Mouse (Mus musculus) heart, embryonic 11.5 days (tissue): ENCODE data around the gene Dclk2. TPM values are rescaled to one million over a fixed set of nuclear protein-coding genes. Genes with fewer than 3 reads are reported as not detected.

Experiments used
- ATAC-seq: fragments of 200-750 bp; cut with Nextera tagmentation; replicated peaks from 2 replicates; pipeline ENCODE4 v1.8.0; 2017; ENCODE audit warnings: moderate library complexity; ENCODE audit not compliant: insufficient number of reproducible peaks, low FRiP score, low TSS enrichment
- H3K27ac ChIP-seq: fragments of 300-500 bp; sonication (generic); 2 replicates; pipeline ENCODE4 v1.5.1; 2014; ENCODE audit warnings: mild to moderate bottlenecking, low read depth, low read length
- H3K27me3 ChIP-seq: fragments of 300-500 bp; sonication (generic); 2 replicates; pipeline ENCODE4 v1.6.1; 2014; ENCODE audit warnings: mild to moderate bottlenecking, low read length, mixed read lengths; ENCODE audit not compliant: control insufficient read depth, insufficient read depth
- H3K36me3 ChIP-seq: fragments of 300-500 bp; sonication (generic); 2 replicates; pipeline ENCODE4 v1.6.1; 2014; ENCODE audit warnings: mild to moderate bottlenecking, low read length, moderate library complexity, mixed read lengths; ENCODE audit not compliant: control insufficient read depth, insufficient read depth
- H3K4me1 ChIP-seq: fragments of 300-500 bp; sonication (generic); 2 replicates; pipeline ENCODE4 v1.6.1; 2014; ENCODE audit warnings: low read length; ENCODE audit not compliant: control insufficient read depth, insufficient read depth
- H3K4me2 ChIP-seq: fragments of 300-500 bp; sonication (generic); 2 replicates; pipeline ENCODE4 v1.6.1; 2014; ENCODE audit warnings: mild to moderate bottlenecking, moderate library complexity
- H3K4me3 ChIP-seq: fragments of 300-500 bp; sonication (generic); 2 replicates; pipeline ENCODE4 v1.5.1; 2014; ENCODE audit warnings: low read depth, low read length
- H3K9ac ChIP-seq: fragments of 300-500 bp; sonication (generic); 2 replicates; pipeline ENCODE4 v1.6.1; 2014; ENCODE audit warnings: mild to moderate bottlenecking, low read depth, low read length, moderate library complexity
- H3K9me3 ChIP-seq: fragments of 300-500 bp; sonication (generic); replicated peaks from 2 replicates; pipeline ENCODE4 v1.6.1; 2016; ENCODE audit warnings: low read length; ENCODE audit not compliant: control insufficient read depth
- WGBS: fragments of 180-500 bp; shearing (Covaris S2); extraction: QIAGEN DNeasy Blood & Tissue Kit; methylation state at CpG from one replicate; pipeline ENCODE4 v1.1.7; 2014; ENCODE audit not compliant: insufficient replicate concordance; 5-methylcytosine and 5-hydroxymethylcytosine counted together
- polyA plus RNA-seq: library from polyadenylated mRNA; unstranded; fragments of >200 nt; fragmentation: Nextera tagmentation; extraction: Ambion mirVana; gene quantifications from 2 replicates; pipeline ENCODE4 v1.2.1, GENCODE M21; 2014

Dclk2 gene
- polyA plus RNA-seq, 1 experiment from 2014 or later = 4.3 TPM

- 43% methylated on average over 2 of the region's 2 CpGs for WGBS
- Histone ChIP-seq H3K27ac (no peak overlapping the region), H3K9ac (no peak overlapping the region)
Observed at GRCm38 (mm10) chr3:86809646-86810045, 111.0 kb downstream of the Dclk2 start.

DNA sequence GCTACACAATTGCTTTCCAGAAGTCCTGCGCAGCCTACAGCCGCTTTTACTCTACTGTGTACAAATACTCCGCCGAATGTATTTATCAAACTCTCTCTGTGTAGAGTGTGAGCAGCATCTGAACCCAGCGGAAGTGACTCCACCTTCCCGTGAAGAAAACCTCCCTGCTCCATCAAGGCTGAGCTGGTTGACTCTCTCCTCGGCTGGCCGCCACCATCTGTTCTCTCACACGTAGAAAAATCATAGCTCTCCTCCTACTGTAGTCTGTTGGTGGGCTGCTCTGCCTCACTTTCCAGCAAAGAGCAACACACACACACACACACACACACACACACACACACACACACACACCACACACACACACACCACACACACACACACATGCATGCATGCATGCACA, 111.5 kb downstream of the Dclk2 start:
- Histone ChIP-seq H3K27ac (no peak overlapping the region), H3K4me2 (no peak overlapping the region), H3K9me3 (no peaks in the 10 kb centered on the region), H3K4me1 (peaks cover 5% of the 10 kb centered on the region), H3K27me3 (no peaks in the 10 kb centered on the region), H3K9ac (no peak overlapping the region), H3K36me3 (no peaks in the 10 kb centered on the region), H3K4me3 (no peak overlapping the region)
- ATAC-seq = no peak
- 81% methylated on average over 9 of the region's 9 CpGs for WGBS

More at GRCm38 (mm10) chr3:86809646-86810045, 111.0 kb downstream of the Dclk2 start:
- ATAC-seq = no peak
- no peaks in the 10 kb centered on the region for H3K27me3 ChIP-seq
- H3K4me3 ChIP-seq = no peak overlapping the region
- no peaks in the 10 kb centered on the region for H3K9me3 ChIP-seq
- peaks cover under 1% of the 10 kb centered on the region; the same call in 1 of the 2 replicates for H3K4me1 ChIP-seq
- H3K4me2 ChIP-seq = no peak overlapping the region
- H3K36me3 ChIP-seq = no peaks in the 10 kb centered on the region

GRCm38 (mm10) chr3:86807750-86808467, 112.7 kb downstream of the Dclk2 start:
- WGBS = 74% methylated on average over 14 of the region's 14 CpGs
- no peak for ATAC-seq

DNA sequence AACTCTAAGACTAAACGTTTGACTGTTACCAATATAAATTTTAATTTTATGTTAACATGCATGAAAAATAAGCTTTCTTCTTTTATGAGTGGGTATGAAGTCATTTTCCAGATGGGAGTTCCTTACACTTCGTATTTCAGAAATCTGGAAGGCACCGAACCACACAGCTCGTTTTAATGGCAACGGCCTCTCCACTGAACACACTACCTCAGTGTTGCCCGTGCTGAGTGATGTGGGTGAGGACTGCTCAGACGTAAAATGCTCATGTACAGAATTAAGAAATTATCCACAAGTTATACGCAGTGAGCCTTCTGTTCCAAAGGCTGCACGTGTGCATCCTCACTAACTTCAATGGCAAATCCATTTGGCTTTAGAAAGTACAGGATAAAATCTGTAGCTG, 113.8 kb downstream of the Dclk2 start:
- no peak overlapping the region for H3K9ac ChIP-seq
- no peak for ATAC-seq
- no peak overlapping the region for H3K27ac ChIP-seq
- H3K27me3 ChIP-seq = no peaks in the 10 kb centered on the region
- 92% methylated on average over 9 of the region's 9 CpGs for WGBS
- H3K9me3 ChIP-seq = no peaks in the 10 kb centered on the region
- H3K4me3 ChIP-seq = no peak overlapping the region
- peaks cover 7% of the 10 kb centered on the region for H3K4me1 ChIP-seq
- no peak overlapping the region for H3K4me2 ChIP-seq
- H3K36me3 ChIP-seq = no peaks in the 10 kb centered on the region

More at GRCm38 (mm10) chr3:86807750-86808467, 112.7 kb downstream of the Dclk2 start:
- H3K27ac ChIP-seq = no peak overlapping the region
- no peak overlapping the region for H3K4me2 ChIP-seq
- H3K9ac ChIP-seq = no peak overlapping the region
- no peaks in the 10 kb centered on the region for H3K9me3 ChIP-seq
- H3K36me3 ChIP-seq = no peaks in the 10 kb centered on the region
- peaks cover 7% of the 10 kb centered on the region for H3K4me1 ChIP-seq
- H3K27me3 ChIP-seq = no peaks in the 10 kb centered on the region
- no peak overlapping the region for H3K4me3 ChIP-seq

- ATAC-seq = no peak
- H3K27ac ChIP-seq = no peak overlapping the region
- no peak overlapping the region for H3K4me3 ChIP-seq
- H3K4me1 ChIP-seq = peaks cover 7% of the 10 kb centered on the region
- H3K9ac ChIP-seq = no peak overlapping the region
- H3K27me3 ChIP-seq = no peaks in the 10 kb centered on the region
- WGBS = 78% methylated on average over 9 of the region's 9 CpGs
- H3K36me3 ChIP-seq = no peaks in the 10 kb centered on the region
- H3K9me3 ChIP-seq = no peaks in the 10 kb centered on the region
- no peak overlapping the region for H3K4me2 ChIP-seq
Observed at GRCm38 (mm10) chr3:86804265-86804664, 116.4 kb downstream of the Dclk2 start.

DNA sequence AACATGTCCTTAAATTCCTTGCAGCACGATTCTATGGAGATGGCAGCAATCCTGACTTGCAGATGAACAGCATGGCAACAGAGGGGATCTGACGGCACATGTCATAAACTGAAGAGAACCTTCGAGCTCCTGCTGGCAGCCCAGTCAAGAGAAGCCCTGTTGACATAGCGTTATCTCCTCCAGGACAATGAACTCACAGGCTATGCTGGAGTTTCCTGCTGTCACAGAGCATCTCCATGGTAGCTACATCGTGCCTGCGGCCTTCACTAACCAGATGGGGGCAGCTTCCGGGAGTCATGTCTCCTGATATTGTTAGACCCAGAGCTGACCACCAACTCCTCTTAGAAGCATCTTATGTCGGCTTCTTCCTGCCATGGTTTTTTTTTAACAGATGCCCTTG, 117.8 kb downstream of the Dclk2 start:
- Histone ChIP-seq H3K27me3 (no peaks in the 10 kb centered on the region), H3K4me3 (no peak overlapping the region), H3K9ac (no peak overlapping the region), H3K4me1 (peaks cover 7% of the 10 kb centered on the region), H3K36me3 (no peaks in the 10 kb centered on the region), H3K9me3 (no peaks in the 10 kb centered on the region), H3K27ac (no peak overlapping the region), H3K4me2 (no peak overlapping the region)
- 53% methylated on average over 8 of the region's 8 CpGs for WGBS
- no peak for ATAC-seq

GRCm38 (mm10) chr3:86800841-86801240, 119.8 kb downstream of the Dclk2 start:
- WGBS = 83% methylated on average over 8 of the region's 8 CpGs

DNA sequence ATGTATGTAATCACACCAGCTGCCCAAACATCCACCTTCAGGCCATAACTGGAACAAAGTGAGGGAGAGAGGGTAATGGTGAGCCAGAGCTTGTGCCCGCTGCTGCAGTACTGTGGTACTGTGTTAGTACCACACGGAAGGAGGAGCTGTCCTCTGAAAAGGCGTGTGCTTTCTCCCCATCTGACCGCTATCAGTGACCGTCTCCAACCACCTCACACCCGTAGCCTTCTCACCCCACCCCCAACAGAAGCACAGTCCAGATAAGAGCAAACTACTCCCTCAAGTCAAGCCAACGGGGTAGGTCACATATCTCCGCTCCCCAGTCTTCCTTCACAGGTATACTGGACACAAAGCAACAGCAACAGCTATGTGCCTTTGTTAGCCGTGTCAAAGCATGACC, 121.6 kb downstream of the Dclk2 start:
- H3K36me3 ChIP-seq = no peaks in the 10 kb centered on the region
- H3K4me1 ChIP-seq = peaks cover 1% of the 10 kb centered on the region
- H3K9me3 ChIP-seq = no peaks in the 10 kb centered on the region
- no peak overlapping the region for H3K4me3 ChIP-seq
- no peak overlapping the region for H3K9ac ChIP-seq
- peak overlapping the region; percentile 70 for H3K27ac ChIP-seq
- 51% methylated on average over 9 of the region's 9 CpGs for WGBS
- ATAC-seq = peak; percentile 96
- peak overlapping the region; percentile 34 for H3K4me2 ChIP-seq
- no peaks in the 10 kb centered on the region for H3K27me3 ChIP-seq

More at GRCm38 (mm10) chr3:86800841-86801240, 119.8 kb downstream of the Dclk2 start:
- Histone ChIP-seq H3K9ac (no peak overlapping the region), H3K4me1 (peaks cover 7% of the 10 kb centered on the region), H3K4me2 (no peak overlapping the region), H3K36me3 (no peaks in the 10 kb centered on the region), H3K27ac (no peak overlapping the region), H3K9me3 (no peaks in the 10 kb centered on the region), H3K4me3 (no peak overlapping the region), H3K27me3 (no peaks in the 10 kb centered on the region)
- no peak for ATAC-seq
